Mouse (Mus musculus) testis, postnatal 14 days (tissue): ENCODE results near the gene Vmn1r12.
"Not testable (repeated sequence)": the region's sequence is repeated elsewhere in the genome, so short reads cannot be mapped to it uniquely, and the experiment has no call there.

Experiments
- DNase-seq: peaks from one replicate; pipeline ENCODE4 v3.0.0; 2021; ENCODE audit warnings: low spot score

The Vmn1r12 gene

DNA sequence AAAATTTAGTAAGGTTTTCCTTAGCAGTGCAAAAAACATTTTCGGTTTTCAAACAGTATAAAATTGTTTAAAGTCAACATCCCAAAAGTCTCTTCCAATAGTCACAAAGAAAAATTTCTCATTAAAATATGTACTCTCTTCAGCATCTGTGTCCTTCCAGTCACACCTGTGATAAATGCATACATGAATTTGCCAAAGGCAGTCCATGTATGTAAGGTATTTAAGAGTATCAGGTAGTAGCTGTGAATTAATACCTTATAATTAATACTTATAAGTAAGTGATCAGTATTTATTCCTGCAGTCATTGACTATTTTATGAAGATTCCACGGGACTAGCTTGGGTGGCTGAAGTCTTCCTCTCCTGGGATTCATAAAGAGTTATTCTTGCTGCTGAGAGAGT lies at the start of gene Vmn1r12:
Gene Vmn1r12 (plus strand): TSS at position 301 of the 400 bp plus-strand sequence.
- DNase-seq: no peak

DNA sequence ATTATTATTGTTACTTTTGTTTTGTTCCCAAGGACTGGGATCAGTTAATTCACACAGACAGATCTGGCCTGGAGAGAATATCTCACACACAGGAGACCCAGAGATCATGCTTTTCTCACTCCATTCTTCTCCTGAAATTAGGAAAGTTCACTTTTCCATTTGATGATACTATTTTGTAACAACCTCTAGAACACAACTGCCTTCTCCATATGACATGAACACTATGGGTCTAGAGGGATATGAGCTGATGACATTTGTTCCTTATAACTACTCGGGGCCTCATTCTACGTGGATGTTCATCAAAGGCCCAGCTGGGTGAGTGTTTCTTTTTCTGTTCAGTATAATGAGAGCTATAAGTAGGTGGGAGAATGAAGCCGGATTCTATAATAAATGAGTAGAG lies 47.6 kb upstream of the Vmn1r12 start, which contains the start of gene Vmn1r10:
Gene Vmn1r10 (plus strand): TSS at position 301 of the 400 bp plus-strand sequence.
- no peak for DNase-seq

DNA sequence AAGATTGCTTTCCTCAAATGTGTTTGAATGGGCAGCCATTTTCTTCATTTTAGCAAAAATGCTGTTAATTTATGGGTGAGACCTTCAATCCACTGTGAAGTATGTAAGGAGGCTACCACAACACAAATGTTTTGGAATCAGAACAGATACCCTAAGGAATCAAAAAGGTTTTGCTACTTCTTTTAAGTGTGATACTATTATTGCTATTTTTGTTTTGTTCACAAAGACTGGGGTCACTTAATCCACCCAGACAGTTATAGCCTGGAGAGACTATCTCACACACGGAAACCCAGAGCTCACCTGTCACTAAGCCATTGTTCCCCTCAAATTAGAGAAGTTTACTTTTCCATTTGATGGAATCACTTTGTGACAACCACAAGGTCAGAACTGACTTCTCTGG lies 23.6 kb upstream of the Vmn1r12 start, which contains the start of gene Vmn1r11:
Gene Vmn1r11 (plus strand): TSS at position 301 of the 400 bp plus-strand sequence.
- no peak for DNase-seq

DNA sequence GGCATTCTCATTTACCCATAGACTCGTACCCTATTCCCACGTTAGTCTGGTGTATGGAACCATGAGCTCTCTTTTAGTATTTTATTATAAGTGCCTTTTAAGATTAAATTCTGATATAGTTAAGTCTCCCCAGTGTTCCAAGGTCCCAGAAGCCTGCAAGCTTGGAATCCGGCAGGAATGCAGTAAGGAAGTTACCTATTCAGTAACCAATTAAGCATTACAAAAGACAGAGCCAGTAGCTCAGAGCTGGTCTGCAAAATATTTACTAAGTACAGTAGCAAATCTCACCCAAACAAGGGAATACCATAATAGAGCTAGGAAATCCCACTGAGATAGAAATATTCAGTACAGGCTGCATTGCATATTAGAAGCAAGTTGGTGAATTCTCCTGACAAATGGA lies 33.3 kb downstream of the Vmn1r12 start:
- DNase-seq: not testable (repeated sequence)

DNA sequence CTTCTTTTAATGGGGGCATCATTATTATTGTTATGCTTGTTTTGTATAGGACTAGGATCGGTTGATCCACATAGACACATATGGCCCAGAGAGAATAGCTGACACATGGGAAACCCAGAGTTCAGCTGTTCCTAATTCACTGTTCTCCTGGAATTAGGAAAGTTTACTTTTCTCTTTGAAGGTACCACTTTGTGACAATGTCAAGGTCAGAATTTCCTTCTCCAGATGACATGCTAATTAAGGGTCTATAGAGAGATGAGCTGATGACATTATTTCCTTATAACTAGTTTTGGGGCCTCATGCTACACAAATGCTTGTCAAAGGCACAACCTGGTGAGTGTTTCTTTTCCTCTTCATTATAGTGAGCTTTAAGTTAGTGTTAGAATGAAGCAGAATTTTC lies 46.3 kb downstream of the Vmn1r12 start, which contains the start of gene Vmn1r13:
Gene Vmn1r13 (plus strand): TSS at position 301 of the 400 bp plus-strand sequence.
- not testable (repeated sequence) for DNase-seq
